Mouse (Mus musculus) liver, embryonic 11.5 days (tissue): ENCODE measurements around the gene Ypel4. TPM values are rescaled to one million over a fixed set of nuclear protein-coding genes. Genes with fewer than 3 reads are reported as not detected.

ENCODE experiments used
- ATAC-seq: fragments of 200-750 bp; cut with Nextera tagmentation; replicated peaks from 2 replicates; pipeline ENCODE4 v1.8.0; 2017; ENCODE audit warnings: moderate number of reproducible peaks, mild to moderate bottlenecking, moderate TSS enrichment, moderate library complexity; ENCODE audit not compliant: low FRiP score
- DNase-seq: peaks from one replicate; pipeline ENCODE4 v3.0.0-alpha.2; 2017; ENCODE audit warnings: low spot score
- H3K27ac ChIP-seq: fragments of 300-500 bp; sonication (generic); 2 replicates; pipeline ENCODE4 v1.5.1; 2014; ENCODE audit warnings: mild to moderate bottlenecking, low read depth, low read length, control low read depth
- H3K27me3 ChIP-seq: fragments of 300-500 bp; sonication (generic); replicated peaks from 2 replicates; pipeline ENCODE4 v1.6.1; 2014; ENCODE audit warnings: low read length, mixed read lengths; ENCODE audit not compliant: control insufficient read depth, insufficient read depth
- H3K36me3 ChIP-seq: fragments of 300-500 bp; sonication (generic); 2 replicates; pipeline ENCODE4 v1.6.1; 2014; ENCODE audit warnings: mild to moderate bottlenecking, low read length, moderate library complexity, mixed read lengths; ENCODE audit not compliant: control insufficient read depth, insufficient read depth
- H3K4me1 ChIP-seq: fragments of 300-500 bp; sonication (generic); replicated peaks from 2 replicates; pipeline ENCODE4 v1.6.1; 2014; ENCODE audit warnings: low read length, mixed read lengths; ENCODE audit not compliant: control insufficient read depth, insufficient read depth
- H3K4me2 ChIP-seq: fragments of 300-500 bp; sonication (generic); 2 replicates; pipeline ENCODE4 v1.6.1; 2014; ENCODE audit warnings: mild to moderate bottlenecking, control low read depth, moderate library complexity
- H3K4me3 ChIP-seq: fragments of 300-500 bp; sonication (generic); 2 replicates; pipeline ENCODE4 v1.5.1; 2014; ENCODE audit warnings: low read depth, low read length, control low read depth
- H3K9ac ChIP-seq: fragments of 300-500 bp; sonication (generic); 2 replicates; pipeline ENCODE4 v1.6.1; 2014; ENCODE audit warnings: low read depth, low read length, control low read depth
- H3K9me3 ChIP-seq: fragments of 300-500 bp; sonication (generic); 2 replicates; pipeline ENCODE4 v1.6.1; 2016; ENCODE audit warnings: low read length, inconsistent platforms, mixed read lengths; ENCODE audit not compliant: control insufficient read depth
- WGBS: fragments of 180-500 bp; shearing (Covaris S2); extraction: QIAGEN DNeasy Blood & Tissue Kit; methylation state at CpG from one replicate; pipeline ENCODE4 v1.1.7; 2014; 5-methylcytosine and 5-hydroxymethylcytosine counted together
- polyA plus RNA-seq: library from polyadenylated mRNA; unstranded; fragments of >200 nt; fragmentation: Nextera tagmentation; extraction: Ambion mirVana; gene quantifications from 2 replicates; pipeline ENCODE4 v1.2.1, GENCODE M21; 2014

Ypel4 gene
- polyA plus RNA-seq, 1 experiment from 2014 or later: 11.4 TPM

GRCm38 (mm10) chr2:84735346-84735920 lies 1.6 kb downstream of the Ypel4 start:
- peak; percentile 91 for ATAC-seq
- 11% methylated on average over 7 of the region's 7 CpGs for WGBS
- peaks cover 66% of the 10 kb centered on the region for H3K4me1 ChIP-seq

GRCm38 (mm10) chr2:84736312-84737161 lies 2.7 kb downstream of the Ypel4 start:
- peak overlapping the region; percentile 68 for H3K4me2 ChIP-seq
- peak overlapping the region; percentile 85 for H3K27ac ChIP-seq
- no peaks in the 10 kb centered on the region for H3K9me3 ChIP-seq
- peaks cover 76% of the 10 kb centered on the region for H3K4me1 ChIP-seq
- H3K9ac ChIP-seq: peak overlapping the region; percentile 69
- no peaks in the 10 kb centered on the region for H3K36me3 ChIP-seq
- peaks cover 21% of the 10 kb centered on the region for H3K27me3 ChIP-seq
- ATAC-seq (no peak), DNase-seq (peak; percentile 47)
- WGBS: 12% methylated on average over 27 of the region's 27 CpGs
- peak overlapping the region; percentile 51 for H3K4me3 ChIP-seq

More at GRCm38 (mm10) chr2:84735346-84735920, 1.6 kb downstream of the Ypel4 start:
- no peaks in the 10 kb centered on the region for H3K9me3 ChIP-seq
- peak overlapping the region; percentile 85 for H3K27ac ChIP-seq
- peaks cover 21% of the 10 kb centered on the region for H3K27me3 ChIP-seq
- peak; percentile 61 for DNase-seq
- no peaks in the 10 kb centered on the region for H3K36me3 ChIP-seq
- peak overlapping the region; percentile 69 for H3K9ac ChIP-seq
- H3K4me3 ChIP-seq: peak overlapping the region; percentile 51
- H3K4me2 ChIP-seq: peak overlapping the region; percentile 68

GRCm38 (mm10) chr2:84737451-84737925 lies 3.6 kb downstream of the Ypel4 start:
- Histone ChIP-seq H3K4me3 (peak overlapping the region; percentile 51), H3K4me2 (peak overlapping the region; percentile 68), H3K27ac (peak overlapping the region; percentile 85), H3K27me3 (peaks cover 21% of the 10 kb centered on the region), H3K36me3 (no peaks in the 10 kb centered on the region), H3K9ac (peak overlapping the region; percentile 69), H3K9me3 (no peaks in the 10 kb centered on the region), H3K4me1 (peaks cover 86% of the 10 kb centered on the region)
- WGBS: 10% methylated on average over 8 of the region's 8 CpGs
- ATAC-seq (no peak), DNase-seq (peak; percentile 54)

GRCm38 (mm10) chr2:84738271-84738911 lies 4.5 kb downstream of the Ypel4 start:
- DNase-seq: peak; percentile 61
- WGBS: 4% methylated on average over 12 of the region's 12 CpGs
- no peaks in the 10 kb centered on the region for H3K36me3 ChIP-seq
- peak overlapping the region; percentile 68 for H3K4me2 ChIP-seq
- peak overlapping the region; percentile 11 for H3K4me3 ChIP-seq
- ATAC-seq: no peak
- peak overlapping the region; percentile 44; the same call in 1 of the 2 replicates for H3K27ac ChIP-seq
- peaks cover 21% of the 10 kb centered on the region for H3K27me3 ChIP-seq
- H3K9me3 ChIP-seq: no peaks in the 10 kb centered on the region
- peaks cover 87% of the 10 kb centered on the region for H3K4me1 ChIP-seq
- H3K9ac ChIP-seq: peak overlapping the region; percentile 41; the same call in 1 of the 2 replicates

DNA sequence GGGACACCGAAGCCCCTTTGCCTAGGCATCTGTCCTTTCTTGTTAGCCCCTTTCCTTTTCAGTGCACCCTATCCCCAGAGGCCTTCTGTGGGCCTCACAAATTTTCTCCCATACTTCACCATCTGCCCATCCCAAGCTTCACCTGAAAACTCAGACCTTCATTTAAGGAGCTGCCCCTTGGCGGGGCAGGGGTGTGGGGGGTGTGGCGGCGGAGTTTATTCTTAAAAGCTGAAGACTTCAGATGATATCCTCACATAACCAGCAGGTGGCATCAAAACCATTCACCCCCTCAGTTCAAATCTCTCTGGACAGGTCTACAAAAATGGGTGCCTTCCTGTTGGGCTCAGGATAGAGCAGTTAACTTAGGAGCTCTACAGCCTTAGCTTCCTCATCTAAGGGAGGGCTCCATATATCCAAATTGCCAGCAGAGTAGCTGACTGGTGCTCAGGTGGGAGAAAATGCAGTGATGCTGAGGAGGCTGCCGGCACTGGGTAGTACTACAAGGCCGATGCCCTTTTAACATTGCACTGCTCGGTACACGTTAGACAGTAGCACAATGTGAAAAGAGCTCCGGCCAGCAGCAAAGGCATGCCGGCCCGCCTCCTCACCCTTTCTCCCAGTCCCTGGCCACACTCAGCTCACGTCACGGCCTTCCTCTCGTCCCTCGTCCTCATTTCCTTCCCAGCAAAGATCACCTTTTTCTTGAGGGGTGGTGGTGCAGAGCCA lies 6.9 kb downstream of the Ypel4 start:
- 74% methylated on average over 15 of the region's 15 CpGs for WGBS
- Histone ChIP-seq H3K36me3 (no peaks in the 10 kb centered on the region), H3K9ac (no peak overlapping the region), H3K4me3 (peak overlapping the region; percentile 22; the same call in 1 of the 2 replicates), H3K27ac (no peak overlapping the region; the same call in 1 of the 2 replicates), H3K9me3 (no peaks in the 10 kb centered on the region), H3K27me3 (peaks cover 18% of the 10 kb centered on the region), H3K4me2 (peak overlapping the region; percentile 90), H3K4me1 (peaks cover 73% of the 10 kb centered on the region)
- DNase-seq: no peak
- no peak for ATAC-seq

GRCm38 (mm10) chr2:84741841-84742450 lies 8.1 kb downstream of the Ypel4 start:
- no peak for ATAC-seq
- WGBS: 21% methylated on average over 5 of the region's 5 CpGs

DNA sequence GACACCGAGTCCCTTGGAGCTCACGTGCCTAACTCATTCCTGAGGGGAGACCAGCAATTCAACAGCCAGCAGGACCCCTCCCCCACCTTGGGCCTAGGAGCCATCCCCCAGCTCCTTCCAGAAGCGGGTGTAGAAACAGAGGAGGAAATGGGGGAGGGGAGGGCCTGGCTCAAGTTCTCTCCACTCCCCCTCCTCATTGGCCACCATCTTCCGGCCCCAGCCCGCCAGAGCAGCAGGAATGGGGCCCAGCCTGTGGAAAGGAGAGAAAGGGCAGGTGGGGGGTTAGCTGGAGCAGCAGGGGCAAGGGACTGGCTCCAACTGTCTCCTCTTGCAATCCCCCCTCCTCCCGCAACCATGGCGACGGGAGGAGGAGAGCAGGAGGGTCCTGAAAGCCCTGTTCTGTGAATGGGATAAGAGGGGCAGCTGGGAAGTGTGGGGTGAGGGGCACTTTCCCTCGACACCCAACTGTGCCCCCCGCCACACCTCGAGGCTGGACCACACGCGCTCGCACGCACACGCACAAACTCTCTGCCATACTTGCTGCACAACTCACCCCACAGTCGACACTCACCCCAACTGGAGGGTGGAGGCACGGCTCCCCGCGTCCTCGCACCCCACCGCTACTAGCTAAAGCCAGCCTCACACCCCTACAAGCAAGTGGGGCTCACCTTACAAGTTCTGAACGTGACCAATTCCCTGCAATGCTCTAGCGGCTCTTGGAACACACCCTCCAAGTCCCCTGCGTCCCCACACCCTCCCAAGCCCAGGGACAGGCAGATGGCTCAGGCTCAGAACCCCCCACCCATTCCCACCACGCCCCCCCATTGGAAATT lies 8.8 kb downstream of the Ypel4 start:
- Histone ChIP-seq H3K27me3 (peaks cover 2% of the 10 kb centered on the region), H3K9ac (peak overlapping the region; percentile 98), H3K4me1 (peaks cover 59% of the 10 kb centered on the region), H3K9me3 (no peaks in the 10 kb centered on the region), H3K36me3 (no peaks in the 10 kb centered on the region), H3K4me2 (peak overlapping the region; percentile 90), H3K27ac (peak overlapping the region; percentile 95), H3K4me3 (peak overlapping the region; percentile 74)
- WGBS: 4% methylated on average over 25 of the region's 26 CpGs
- ATAC-seq: peak; percentile 26
- DNase-seq: peak; percentile 79

More at GRCm38 (mm10) chr2:84741841-84742450, 8.1 kb downstream of the Ypel4 start:
- H3K4me1 ChIP-seq: peaks cover 63% of the 10 kb centered on the region
- no peaks in the 10 kb centered on the region for H3K9me3 ChIP-seq
- H3K4me3 ChIP-seq: peak overlapping the region; percentile 74
- peak overlapping the region; percentile 90 for H3K4me2 ChIP-seq
- peak; percentile 41 for DNase-seq
- no peaks in the 10 kb centered on the region for H3K36me3 ChIP-seq
- peak overlapping the region; percentile 98 for H3K9ac ChIP-seq
- H3K27ac ChIP-seq: peak overlapping the region; percentile 95
- peaks cover 8% of the 10 kb centered on the region for H3K27me3 ChIP-seq
